Mouse (Mus musculus) CH12.LX (cell line): ENCODE data around the gene Qk. TPM values are rescaled to one million over a fixed set of nuclear protein-coding genes. Genes with fewer than 3 reads are reported as not detected.

Source experiments
- DNase-seq: peaks from one replicate; pipeline ENCODE4 v3.0.0-alpha.2; 2013; ENCODE audit errors: extremely low read depth
- H3K27ac ChIP-seq: 2 replicates; pipeline ENCODE4 v1.5.1; 2012; ENCODE audit warnings: low read depth, mild to moderate bottlenecking, control low read depth, moderate library complexity; ENCODE audit not compliant: insufficient read depth
- H3K27me3 ChIP-seq: replicated peaks from 2 replicates; pipeline ENCODE3; 2012; ENCODE audit warnings: inconsistent platforms
- H3K36me3 ChIP-seq, 2 experiments: replicated peaks in 1 of 2; 2 replicates each; pipeline versions ENCODE3 to v1.6.1; 2012; ENCODE audit warnings: inconsistent platforms in 1 of 2, low read length in 1 of 2, mild to moderate bottlenecking in 1 of 2, mixed read lengths in 1 of 2, moderate library complexity in 1 of 2; ENCODE audit not compliant: control insufficient read depth in 1 of 2, insufficient read depth in 1 of 2
- H3K4me1 ChIP-seq, 2 experiments: 2 replicates each; pipeline ENCODE4 v1.6.1; 2012; ENCODE audit warnings: inconsistent platforms in 1 of 2, moderate library complexity in 1 of 2; ENCODE audit not compliant: insufficient read depth in 2 of 2, control insufficient read depth in 1 of 2
- H3K4me2 ChIP-seq: 2 replicates; pipeline ENCODE4 v1.6.1; 2012; ENCODE audit warnings: low read depth, mild to moderate bottlenecking, control low read depth; ENCODE audit not compliant: poor library complexity, insufficient read depth, severe bottlenecking
- H3K4me3 ChIP-seq, 3 experiments: fragments of 150-350 bp in 1 of 3; sonication (generic) in 1 of 3; replicated peaks in 1 of 3; 2 replicates each; pipeline versions ENCODE3 to v1.5.1; 2011 to 2012; ENCODE audit warnings: low read depth in 2 of 3, low read length in 2 of 3, mild to moderate bottlenecking in 2 of 3, moderate library complexity in 2 of 3, control low read depth in 1 of 3, improper control_type of control experiment in 1 of 3, inconsistent platforms in 1 of 3, mixed read lengths in 1 of 3; ENCODE audit not compliant: poor library complexity in 1 of 3
- H3K79me2 ChIP-seq: replicated peaks from 2 replicates; pipeline ENCODE4 v1.6.1; 2012; ENCODE audit warnings: mild to moderate bottlenecking, moderate library complexity; ENCODE audit not compliant: control insufficient read depth, poor library complexity, insufficient read depth, severe bottlenecking; ENCODE audit errors: extremely low read depth
- H3K9ac ChIP-seq: 2 replicates; pipeline ENCODE4 v1.6.1; 2012; ENCODE audit warnings: low read depth, mild to moderate bottlenecking, control low read depth, moderate library complexity; ENCODE audit not compliant: insufficient read depth
- H3K9me3 ChIP-seq: replicated peaks from 2 replicates; pipeline ENCODE3; 2012; ENCODE audit warnings: low read length, inconsistent platforms, mixed read lengths
- BHLHE40 ChIP-seq: IDR thresholded peaks from 2 replicates; pipeline ENCODE4 v1.6.1; 2011; ENCODE audit warnings: mild to moderate bottlenecking, low read depth, low read length, improper control_type of control experiment
- GABPA ChIP-seq: IDR thresholded peaks from 2 replicates; pipeline ENCODE4 v1.6.1; 2012; ENCODE audit warnings: low read depth, low read length, improper control_type of control experiment, inconsistent platforms; ENCODE audit not compliant: insufficient replicate concordance
- MAFK ChIP-seq: IDR thresholded peaks from 2 replicates; pipeline ENCODE4 v1.6.1; 2011; ENCODE audit warnings: low read length, improper control_type of control experiment; ENCODE audit not compliant: insufficient replicate concordance
- MAZ ChIP-seq: IDR thresholded peaks from 2 replicates; pipeline ENCODE4 v1.6.1; 2012; ENCODE audit warnings: low read depth, mild to moderate bottlenecking, inconsistent platforms, low read length, improper control_type of control experiment, moderate library complexity
- MEF2A ChIP-seq: IDR thresholded peaks from 2 replicates; pipeline ENCODE4 v1.6.1; 2014; ENCODE audit warnings: low read depth, mild to moderate bottlenecking, inconsistent platforms, low read length, improper control_type of control experiment, borderline replicate concordance
- MXI1 ChIP-seq: IDR thresholded peaks from 2 replicates; pipeline ENCODE4 v1.6.1; 2011; ENCODE audit warnings: mild to moderate bottlenecking, low read depth, low read length, improper control_type of control experiment
- NRF1 ChIP-seq: IDR thresholded peaks from 2 replicates; pipeline ENCODE4 v1.6.1; 2014; ENCODE audit warnings: low read depth, mild to moderate bottlenecking, inconsistent platforms, low read length, improper control_type of control experiment, moderate library complexity
- POLR2A ChIP-seq: IDR thresholded peaks from 2 replicates; pipeline ENCODE4 v1.6.1; 2011; ENCODE audit warnings: low read depth, mild to moderate bottlenecking, improper control_type of control experiment, low read length
- SMC3 ChIP-seq: IDR thresholded peaks from 2 replicates; pipeline ENCODE4 v1.6.1; 2011; ENCODE audit warnings: low read depth, low read length, improper control_type of control experiment
- TBP ChIP-seq: conservative IDR thresholded peaks from 2 replicates; pipeline ENCODE4 v1.6.1; 2011; ENCODE audit warnings: low read depth, low read length, improper control_type of control experiment
- TCF12 ChIP-seq: IDR thresholded peaks from 2 replicates; pipeline ENCODE4 v1.6.1; 2014; ENCODE audit warnings: low read depth, mild to moderate bottlenecking, inconsistent platforms, low read length, improper control_type of control experiment
- UBTF ChIP-seq: IDR thresholded peaks from 2 replicates; pipeline ENCODE4 v1.6.1; 2012; ENCODE audit warnings: low read depth, mild to moderate bottlenecking, inconsistent platforms, low read length, improper control_type of control experiment, moderate library complexity
- USF1 ChIP-seq: IDR thresholded peaks from 2 replicates; pipeline ENCODE4 v1.6.1; 2014; ENCODE audit warnings: low read depth, mild to moderate bottlenecking, inconsistent platforms, low read length, improper control_type of control experiment
- ZMIZ1 ChIP-seq: IDR thresholded peaks from 2 replicates; pipeline ENCODE4 v1.6.1; 2012; ENCODE audit warnings: low read depth, mild to moderate bottlenecking, inconsistent platforms, low read length, improper control_type of control experiment
- ZNF384 ChIP-seq: IDR thresholded peaks from 2 replicates; pipeline ENCODE4 v1.6.1; 2012; ENCODE audit warnings: low read depth, low read length, improper control_type of control experiment, inconsistent platforms
- dilution Hi-C: fragments of 300-500 bp; cut with MboI; formaldehyde crosslinking; loops from 2 replicates; pipeline ENCODE4 v1.14.3; 2020; ENCODE audit warnings: low sequenced_read_pairs; ENCODE audit not compliant: extremely low pct_unique_long_range_greater_than_20kb, extremely low pct_ligation_motif_present
- in situ Hi-C: fragments of 300-500 bp; cut with MboI; formaldehyde crosslinking; loops from 3 replicates; pipeline ENCODE4 v1.14.3; 2019; ENCODE audit warnings: low sequenced_read_pairs, low pct_ligation_motif_present, low pct_unique_long_range_greater_than_20kb, mixed read lengths
- polyA plus RNA-seq: library from polyadenylated mRNA; unstranded; fragments of >175 nt; gene quantifications from 2 replicates; pipeline ENCODE4 v1.2.1, GENCODE M21; 2012; ENCODE audit warnings: low read depth; ENCODE audit not compliant: insufficient read length
- total RNA-seq, 2 experiments: library from RNA; depleted of rRNA; stranded (reverse); fragments of 300-350 nt in 1 of 2; fragments of >200 nt in 1 of 2; gene quantifications; 2 replicates each; pipeline ENCODE4 v1.2.3; 2012 to 2014

Qk gene
- total and polyA plus RNA-seq, 3 experiments: 22.2 to 51.4 (median 29.3) TPM

- H3K27ac ChIP-seq: no peak overlapping the region
- no peak overlapping the region for H3K9ac ChIP-seq
- H3K27me3 ChIP-seq: no peaks in the 10 kb centered on the region
- in situ Hi-C loops: no loop called here
- no peak for DNase-seq
- no peaks in the 10 kb centered on the region for H3K36me3 ChIP-seq
- no peak overlapping the region for H3K4me3 ChIP-seq
- no peaks in the 10 kb centered on the region for H3K4me1 ChIP-seq
- no peaks in the 10 kb centered on the region for H3K79me2 ChIP-seq
- no peaks in the 10 kb centered on the region for H3K9me3 ChIP-seq
- dilution Hi-C loops: no loop called here
- TF ChIP-seq TBP (no peak), MXI1 (no peak), TCF12 (no peak), UBTF (no peak)
- H3K4me2 ChIP-seq: no peak overlapping the region
Measured at GRCm38 (mm10) chr17:10356294-10356693, 36.6 kb upstream of the Qk start.

GRCm38 (mm10) chr17:10355746-10356145 lies 36.1 kb upstream of the Qk start:
- Histone ChIP-seq H3K4me1 (no peaks in the 10 kb centered on the region), H3K36me3 (no peaks in the 10 kb centered on the region), H3K4me2 (no peak overlapping the region), H3K79me2 (no peaks in the 10 kb centered on the region), H3K27me3 (no peaks in the 10 kb centered on the region), H3K9me3 (no peaks in the 10 kb centered on the region), H3K9ac (no peak overlapping the region), H3K27ac (no peak overlapping the region), H3K4me3 (no peak overlapping the region)
- in situ Hi-C loops (no loop called here), dilution Hi-C loops (no loop called here)
- no peak for DNase-seq
- TF ChIP-seq ZNF384 (no peak), NRF1 (no peak)

GRCm38 (mm10) chr17:10338286-10338685 lies 18.6 kb upstream of the Qk start:
- no peak for DNase-seq
- dilution Hi-C loops: no loop called here
- no peak overlapping the region for H3K27ac ChIP-seq

More at GRCm38 (mm10) chr17:10338286-10338685, 18.6 kb upstream of the Qk start:
- Histone ChIP-seq H3K4me2 (no peak overlapping the region), H3K27me3 (no peaks in the 10 kb centered on the region), H3K9ac (no peak overlapping the region), H3K36me3 (no peaks in the 10 kb centered on the region), H3K79me2 (no peaks in the 10 kb centered on the region), H3K9me3 (no peaks in the 10 kb centered on the region), H3K4me3 (no peak overlapping the region), H3K4me1 (no peaks in the 10 kb centered on the region)
- in situ Hi-C loops: no loop called here
- no peak for TF ChIP-seq POLR2A
- TF ChIP-seq USF1: no peak
- TF ChIP-seq MEF2A: no peak
- no peak for TF ChIP-seq MAZ
- TF ChIP-seq SMC3: no peak
- TF ChIP-seq BHLHE40: no peak
- no peak for TF ChIP-seq ZMIZ1
- no peak for TF ChIP-seq MAFK
- TF ChIP-seq GABPA: no peak
